Mouse (Mus musculus) testis, adult 2 months (tissue): ENCODE measurements around the gene Rpl35.

Experiments used
- CTCF ChIP-seq: fragments of 200-500 bp; IDR thresholded peaks from 2 replicates; pipeline ENCODE4 v1.5.1; 2012; ENCODE audit warnings: low read depth, mild to moderate bottlenecking, inconsistent platforms, low read length, moderate library complexity; ENCODE audit not compliant: control insufficient read depth, insufficient read depth, insufficient replicate concordance
- POLR2A ChIP-seq: fragments of 200-500 bp; IDR thresholded peaks from 2 replicates; pipeline ENCODE4 v1.6.1; 2012; ENCODE audit warnings: low read depth, mild to moderate bottlenecking, inconsistent platforms, low read length, moderate library complexity; ENCODE audit not compliant: control insufficient read depth

- TF ChIP-seq CTCF (no peak), POLR2A (no peak)
Observed at GRCm38 (mm10) chr2:38964198-38964597, 41.2 kb downstream of the Rpl35 start.
